Mouse (Mus musculus) CH12.LX (cell line): ENCODE data around the gene Vma21-ps. TPM values are rescaled to one million over a fixed set of nuclear protein-coding genes. Genes with fewer than 3 reads are reported as not detected.
"Not testable (repeated sequence)": the region's sequence is repeated elsewhere in the genome, so short reads cannot be mapped to it uniquely, and the experiment has no call there.

ENCODE experiments used
- DNase-seq: peaks from one replicate; pipeline ENCODE4 v3.0.0-alpha.2; 2013; ENCODE audit errors: extremely low read depth
- H3K27ac ChIP-seq: 2 replicates; pipeline ENCODE4 v1.5.1; 2012; ENCODE audit warnings: low read depth, mild to moderate bottlenecking, control low read depth, moderate library complexity; ENCODE audit not compliant: insufficient read depth
- H3K27me3 ChIP-seq: replicated peaks from 2 replicates; pipeline ENCODE3; 2012; ENCODE audit warnings: inconsistent platforms
- H3K36me3 ChIP-seq, 2 experiments: replicated peaks in 1 of 2; 2 replicates each; pipeline versions ENCODE3 to v1.6.1; 2012; ENCODE audit warnings: inconsistent platforms in 1 of 2, low read length in 1 of 2, mild to moderate bottlenecking in 1 of 2, mixed read lengths in 1 of 2, moderate library complexity in 1 of 2; ENCODE audit not compliant: control insufficient read depth in 1 of 2, insufficient read depth in 1 of 2
- H3K4me1 ChIP-seq, 2 experiments: 2 replicates each; pipeline ENCODE4 v1.6.1; 2012; ENCODE audit warnings: inconsistent platforms in 1 of 2, moderate library complexity in 1 of 2; ENCODE audit not compliant: insufficient read depth in 2 of 2, control insufficient read depth in 1 of 2
- H3K4me2 ChIP-seq: 2 replicates; pipeline ENCODE4 v1.6.1; 2012; ENCODE audit warnings: low read depth, mild to moderate bottlenecking, control low read depth; ENCODE audit not compliant: poor library complexity, insufficient read depth, severe bottlenecking
- H3K4me3 ChIP-seq, 3 experiments: fragments of 150-350 bp in 1 of 3; sonication (generic) in 1 of 3; replicated peaks in 1 of 3; 2 replicates each; pipeline versions ENCODE3 to v1.5.1; 2011 to 2012; ENCODE audit warnings: low read depth in 2 of 3, low read length in 2 of 3, mild to moderate bottlenecking in 2 of 3, moderate library complexity in 2 of 3, control low read depth in 1 of 3, improper control_type of control experiment in 1 of 3, inconsistent platforms in 1 of 3, mixed read lengths in 1 of 3; ENCODE audit not compliant: poor library complexity in 1 of 3
- H3K79me2 ChIP-seq: replicated peaks from 2 replicates; pipeline ENCODE4 v1.6.1; 2012; ENCODE audit warnings: mild to moderate bottlenecking, moderate library complexity; ENCODE audit not compliant: control insufficient read depth, poor library complexity, insufficient read depth, severe bottlenecking; ENCODE audit errors: extremely low read depth
- H3K9ac ChIP-seq: 2 replicates; pipeline ENCODE4 v1.6.1; 2012; ENCODE audit warnings: low read depth, mild to moderate bottlenecking, control low read depth, moderate library complexity; ENCODE audit not compliant: insufficient read depth
- H3K9me3 ChIP-seq: replicated peaks from 2 replicates; pipeline ENCODE3; 2012; ENCODE audit warnings: low read length, inconsistent platforms, mixed read lengths
- BHLHE40 ChIP-seq: IDR thresholded peaks from 2 replicates; pipeline ENCODE4 v1.6.1; 2011; ENCODE audit warnings: mild to moderate bottlenecking, low read depth, low read length, improper control_type of control experiment
- CHD1 ChIP-seq: IDR thresholded peaks from 2 replicates; pipeline ENCODE4 v1.6.1; 2012; ENCODE audit warnings: low read depth, low read length, improper control_type of control experiment, inconsistent platforms
- CTCF ChIP-seq, 2 experiments: IDR thresholded peaks in 1 of 2; conservative IDR thresholded peaks in 1 of 2; 2 replicates each; pipeline ENCODE4 v1.5.1; 2011 to 2012; ENCODE audit warnings: low read depth in 2 of 2, low read length in 2 of 2, improper control_type of control experiment in 1 of 2, inconsistent platforms in 1 of 2, mild to moderate bottlenecking in 1 of 2, moderate library complexity in 1 of 2
- ELF1 ChIP-seq: IDR thresholded peaks from 2 replicates; pipeline ENCODE4 v1.6.1; 2014; ENCODE audit warnings: low read depth, mild to moderate bottlenecking, inconsistent platforms, low read length, improper control_type of control experiment
- GABPA ChIP-seq: IDR thresholded peaks from 2 replicates; pipeline ENCODE4 v1.6.1; 2012; ENCODE audit warnings: low read depth, low read length, improper control_type of control experiment, inconsistent platforms; ENCODE audit not compliant: insufficient replicate concordance
- HCFC1 ChIP-seq: IDR thresholded peaks from 2 replicates; pipeline ENCODE4 v1.6.1; 2012; ENCODE audit warnings: low read depth, mild to moderate bottlenecking, inconsistent platforms, low read length, improper control_type of control experiment
- JUN ChIP-seq: IDR thresholded peaks from 2 replicates; pipeline ENCODE4 v1.6.1; 2011; ENCODE audit warnings: low read depth, mild to moderate bottlenecking, low read length, improper control_type of control experiment, moderate library complexity; ENCODE audit not compliant: insufficient read depth
- MAX ChIP-seq: IDR thresholded peaks from 2 replicates; pipeline ENCODE4 v1.6.1; 2011; ENCODE audit warnings: low read length, improper control_type of control experiment
- MEF2A ChIP-seq: IDR thresholded peaks from 2 replicates; pipeline ENCODE4 v1.6.1; 2014; ENCODE audit warnings: low read depth, mild to moderate bottlenecking, inconsistent platforms, low read length, improper control_type of control experiment, borderline replicate concordance
- MYC ChIP-seq: IDR thresholded peaks from 2 replicates; pipeline ENCODE4 v1.6.1; 2011; ENCODE audit warnings: low read depth, mild to moderate bottlenecking, improper control_type of control experiment, low read length
- NELFE ChIP-seq: IDR thresholded peaks from 2 replicates; pipeline ENCODE4 v1.6.1; 2011; ENCODE audit warnings: low read depth, low read length, improper control_type of control experiment
- NRF1 ChIP-seq: IDR thresholded peaks from 2 replicates; pipeline ENCODE4 v1.6.1; 2014; ENCODE audit warnings: low read depth, mild to moderate bottlenecking, inconsistent platforms, low read length, improper control_type of control experiment, moderate library complexity
- TBP ChIP-seq: conservative IDR thresholded peaks from 2 replicates; pipeline ENCODE4 v1.6.1; 2011; ENCODE audit warnings: low read depth, low read length, improper control_type of control experiment
- USF2 ChIP-seq: conservative IDR thresholded peaks from 2 replicates; pipeline ENCODE4 v1.6.1; 2011; ENCODE audit warnings: low read depth, low read length, improper control_type of control experiment
- ZC3H11A ChIP-seq: IDR thresholded peaks from 2 replicates; pipeline ENCODE4 v1.6.1; 2012; ENCODE audit warnings: low read depth, mild to moderate bottlenecking, inconsistent platforms, low read length, improper control_type of control experiment
- ZNF384 ChIP-seq: IDR thresholded peaks from 2 replicates; pipeline ENCODE4 v1.6.1; 2012; ENCODE audit warnings: low read depth, low read length, improper control_type of control experiment, inconsistent platforms
- dilution Hi-C: fragments of 300-500 bp; cut with MboI; formaldehyde crosslinking; loops from 2 replicates; pipeline ENCODE4 v1.14.3; 2020; ENCODE audit warnings: low sequenced_read_pairs; ENCODE audit not compliant: extremely low pct_unique_long_range_greater_than_20kb, extremely low pct_ligation_motif_present
- in situ Hi-C: fragments of 300-500 bp; cut with MboI; formaldehyde crosslinking; loops from 3 replicates; pipeline ENCODE4 v1.14.3; 2019; ENCODE audit warnings: low sequenced_read_pairs, low pct_ligation_motif_present, low pct_unique_long_range_greater_than_20kb, mixed read lengths
- polyA plus RNA-seq: library from polyadenylated mRNA; unstranded; fragments of >175 nt; gene quantifications from 2 replicates; pipeline ENCODE4 v1.2.1, GENCODE M21; 2012; ENCODE audit warnings: low read depth; ENCODE audit not compliant: insufficient read length
- total RNA-seq, 2 experiments: library from RNA; depleted of rRNA; stranded (reverse); fragments of 300-350 nt in 1 of 2; fragments of >200 nt in 1 of 2; gene quantifications; 2 replicates each; pipeline ENCODE4 v1.2.3; 2012 to 2014

The Vma21-ps gene
- 1.2 and 2.4 TPM in 2 replicates for total RNA-seq (2012; rRNA removed)
- 3.6 TPM in 1 of 2 replicates, not detected in the other for total RNA-seq (2014; rRNA removed)
- polyA plus RNA-seq, result not detected in 2 replicates

GRCm38 (mm10) chr4:52497144-52497543 lies at the start of gene Vma21-ps:
Gene Vma21-ps (minus strand): TSS chr4:52497244.
- in situ Hi-C loops, result not testable (repeated sequence)

GRCm38 (mm10) chr4:52543001-52543400 lies 46.0 kb upstream of the Vma21-ps start:
- Histone ChIP-seq H3K9ac (no peak overlapping the region), H3K27ac (no peak overlapping the region), H3K27me3 (no peaks in the 10 kb centered on the region), H3K9me3 (no peaks in the 10 kb centered on the region), H3K79me2 (no peaks in the 10 kb centered on the region), H3K4me1 (no peaks in the 10 kb centered on the region), H3K36me3 (no peaks in the 10 kb centered on the region), H3K4me3 (no peak overlapping the region), H3K4me2 (no peak overlapping the region)
- TF ChIP-seq MYC (no peak), CTCF (conservative IDR thresholded peaks at IDR 0.05 in 1 of 2, IDR thresholded peaks at IDR 0.05 in 1 of 2; ENCODE audit: low read depth in 2 of 2, low read length in 2 of 2) (no peak), JUN (no peak), ZC3H11A (no peak), NRF1 (no peak), GABPA (no peak), BHLHE40 (no peak), ELF1 (no peak), ZNF384 (no peak), NELFE (no peak), TBP (no peak), USF2 (no peak), MEF2A (no peak), HCFC1 (no peak), MAX (no peak), CHD1 (no peak)
- in situ Hi-C loops, result no loop called here
- no peak for DNase-seq
- dilution Hi-C loops, result no loop called here

More at GRCm38 (mm10) chr4:52497144-52497543, at the start of gene Vma21-ps:
- H3K27ac ChIP-seq, H3K4me1 ChIP-seq, H3K27me3 ChIP-seq, H3K9me3 ChIP-seq, DNase-seq, H3K9ac ChIP-seq, dilution Hi-C loops, H3K79me2 ChIP-seq, H3K4me2 ChIP-seq, H3K36me3 ChIP-seq, H3K4me3 ChIP-seq: not testable (repeated sequence)
